Mouse (Mus musculus): ENCODE data around the gene S100a3.
A peak's percentile ranks its signal among the peaks of the same experiment; 100 is the strongest.

Gene S100a3

GRCm38 (mm10) chr3:90560008-90560628 is at the start of gene S100a3:
TSS of gene S100a3 (plus strand) at chr3:90560578.
- DNase-seq (ENCODE audit: low read depth, low spot score) = no peak

GRCm38 (mm10) chr3:90512276-90512675 is 48.1 kb upstream of the S100a3 start:
- DNase-seq (ENCODE audit: low read depth, low spot score) = no peak

GRCm38 (mm10) chr3:90512948-90513642 is 47.3 kb upstream of the S100a3 start:
- no peak for DNase-seq (ENCODE audit: low read depth, low spot score)

GRCm38 (mm10) chr3:90513796-90514590 is 46.4 kb upstream of the S100a3 start, which contains the start of the genes S100a1 and S100a13:
TSS of gene S100a1 (minus strand) at chr3:90514392.
TSS of gene S100a13 (plus strand) at chr3:90514435.
- peak; percentile 43 for DNase-seq (ENCODE audit: low read depth, low spot score)

DNA sequence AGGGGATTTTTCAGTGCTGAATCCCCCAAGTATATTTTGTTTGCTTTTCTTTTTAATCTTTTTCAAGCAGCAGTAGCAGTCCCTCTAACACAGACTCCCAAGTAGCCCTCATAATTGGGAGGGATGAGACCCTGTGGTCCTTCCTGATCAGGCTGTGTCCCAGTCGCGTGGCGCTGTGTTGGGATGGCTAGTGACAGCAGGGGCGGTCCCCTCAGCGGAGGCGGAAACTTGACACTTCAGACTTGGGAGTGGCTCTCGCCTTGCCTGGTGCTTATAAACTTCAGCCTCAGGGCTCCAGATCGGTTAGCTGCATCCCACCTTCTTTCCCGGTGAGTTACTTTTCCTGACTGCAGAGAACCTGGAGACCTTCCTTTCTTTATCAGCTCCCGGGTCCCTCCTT is 45.7 kb upstream of the S100a3 start:
- DNase-seq (ENCODE audit: low read depth, low spot score) = peak; percentile 75

DNA sequence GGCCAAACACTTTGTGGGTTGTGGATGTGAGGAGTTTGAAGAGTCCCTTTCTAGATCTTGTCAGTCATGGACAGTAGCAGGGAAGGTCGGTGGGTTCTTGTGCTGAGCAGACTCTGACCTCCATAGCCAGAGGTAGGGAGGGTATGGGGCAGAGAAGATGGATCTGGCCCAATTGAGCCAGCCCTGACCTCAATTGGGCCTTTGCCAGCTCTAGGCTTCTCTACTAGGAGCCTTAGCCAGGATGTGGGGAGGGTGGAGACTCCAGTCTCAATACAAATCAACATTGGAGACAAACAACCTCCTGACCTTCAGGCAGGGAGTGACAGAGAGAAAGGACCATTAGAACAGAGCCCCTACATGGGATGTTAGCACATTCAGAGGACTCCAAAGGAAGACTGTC is 45.1 kb upstream of the S100a3 start:
- peak; percentile 18 for DNase-seq (ENCODE audit: low read depth, low spot score)

DNA sequence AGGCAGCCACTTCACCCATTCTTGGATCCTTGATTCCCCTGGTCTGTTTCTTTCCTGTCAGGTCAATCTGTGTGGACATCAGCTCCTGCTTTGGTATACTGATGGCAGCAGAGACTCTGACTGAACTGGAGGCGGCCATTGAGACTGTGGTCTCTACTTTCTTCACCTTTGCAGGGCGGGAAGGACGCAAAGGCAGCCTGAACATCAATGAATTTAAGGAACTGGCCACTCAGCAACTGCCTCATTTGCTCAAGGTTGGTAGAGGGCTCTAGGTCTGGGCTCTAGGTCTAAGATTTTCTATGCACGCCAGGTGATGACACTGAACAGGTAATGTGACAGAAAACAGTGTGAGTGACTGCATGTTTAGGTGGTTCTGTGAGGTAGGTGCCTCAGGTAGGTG is 44.6 kb upstream of the S100a3 start:
- DNase-seq (ENCODE audit: low read depth, low spot score) = no peak

DNA sequence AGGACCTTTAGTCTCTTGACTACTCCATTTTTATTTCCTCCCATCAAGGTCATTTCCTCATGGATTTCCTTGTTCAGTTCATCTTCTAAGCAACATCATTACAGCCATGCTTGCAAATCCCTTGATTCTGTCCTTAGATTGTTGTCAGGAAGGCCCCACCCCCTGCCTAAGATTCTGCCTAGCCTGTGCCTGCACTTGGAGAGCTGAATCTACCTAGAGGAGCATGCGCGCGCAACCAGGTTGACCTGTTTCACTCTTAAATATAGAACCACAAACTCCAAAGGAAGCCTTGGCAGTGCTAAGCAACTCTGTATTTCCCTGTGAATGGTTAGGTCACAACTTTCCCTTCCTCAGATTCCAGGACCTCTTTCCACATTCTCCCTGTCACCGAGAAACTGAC is 42.7 kb upstream of the S100a3 start:
- DNase-seq (ENCODE audit: low read depth, low spot score) = no peak

DNA sequence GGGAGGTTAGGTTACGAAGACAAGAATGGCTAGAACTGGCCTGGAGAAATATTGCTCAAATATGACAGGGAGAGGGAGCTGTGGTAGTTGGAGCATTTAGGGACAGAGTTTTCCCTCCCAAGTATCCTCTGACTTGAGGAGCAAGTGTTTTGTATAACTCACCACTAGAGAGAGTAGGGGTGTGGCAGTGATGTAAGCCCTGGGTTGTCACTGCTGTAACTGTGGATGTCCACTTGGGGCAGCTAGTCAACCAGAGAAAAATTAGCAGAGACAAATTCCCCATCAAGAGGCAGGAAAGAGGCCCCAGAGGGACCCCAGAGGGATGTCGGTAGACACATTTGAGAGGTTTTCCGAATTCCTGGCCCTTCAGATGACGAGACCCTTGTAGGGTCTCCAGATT is 35.0 kb upstream of the S100a3 start:
- DNase-seq (ENCODE audit: low read depth, low spot score) = peak; percentile 71

- DNase-seq (ENCODE audit: low read depth, low spot score) = no peak
Measured at GRCm38 (mm10) chr3:90526076-90526475, 34.3 kb upstream of the S100a3 start.

- no peak for DNase-seq (ENCODE audit: low read depth, low spot score)
Measured at GRCm38 (mm10) chr3:90526580-90526979, 33.8 kb upstream of the S100a3 start, which contains the start of gene S100a14. TSS of gene S100a14 (plus strand) at chr3:90526856.

DNA sequence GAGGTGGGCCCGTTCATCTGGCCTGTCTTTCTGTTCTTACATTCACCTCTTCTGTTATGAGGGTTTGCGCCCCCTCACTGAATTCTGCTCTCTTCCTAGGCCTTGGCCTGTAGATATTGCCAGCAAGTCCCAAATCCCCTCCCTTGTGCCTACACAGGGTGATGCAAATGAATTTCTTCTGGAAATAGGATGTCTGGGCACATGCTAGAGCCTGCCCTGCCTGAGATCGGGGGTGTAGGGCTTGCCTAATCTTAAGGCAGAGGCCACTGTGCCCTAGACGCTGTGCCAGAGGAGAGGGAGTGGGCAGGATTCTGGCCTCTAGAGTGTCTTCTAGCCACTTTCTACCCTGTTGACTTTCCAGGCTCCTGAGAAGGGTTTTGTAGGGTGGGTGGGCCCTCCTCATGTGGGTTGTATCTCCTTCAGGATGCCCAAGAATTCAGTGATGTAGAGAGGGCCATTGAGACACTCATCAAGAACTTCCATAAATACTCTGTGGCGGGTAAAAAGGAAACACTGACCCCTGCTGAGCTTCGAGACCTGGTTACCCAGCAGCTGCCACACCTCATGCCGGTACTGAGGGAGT is 33.0 kb upstream of the S100a3 start:
- DNase-seq (ENCODE audit: low read depth, low spot score) = no peak

DNA sequence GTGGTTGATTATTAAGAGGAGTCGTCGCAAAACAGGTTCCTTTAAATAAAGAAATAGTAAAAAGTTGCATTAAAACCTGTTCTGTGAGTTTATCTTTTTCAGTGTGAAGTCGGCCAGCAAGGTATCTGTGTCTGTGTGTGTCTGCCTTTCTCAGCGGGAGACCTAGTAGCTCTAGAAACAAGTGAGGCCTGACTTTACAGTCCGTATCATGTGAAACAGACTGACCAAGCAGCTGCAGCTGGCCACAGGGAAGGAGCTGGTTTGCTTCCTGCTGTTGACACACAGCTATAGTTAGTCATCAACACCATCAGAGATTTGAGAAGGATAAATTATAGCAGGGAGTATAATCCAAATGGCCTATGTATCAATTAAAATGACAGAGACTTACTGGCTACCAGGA is 28.7 kb upstream of the S100a3 start:
- DNase-seq (ENCODE audit: low read depth, low spot score) = no peak

DNA sequence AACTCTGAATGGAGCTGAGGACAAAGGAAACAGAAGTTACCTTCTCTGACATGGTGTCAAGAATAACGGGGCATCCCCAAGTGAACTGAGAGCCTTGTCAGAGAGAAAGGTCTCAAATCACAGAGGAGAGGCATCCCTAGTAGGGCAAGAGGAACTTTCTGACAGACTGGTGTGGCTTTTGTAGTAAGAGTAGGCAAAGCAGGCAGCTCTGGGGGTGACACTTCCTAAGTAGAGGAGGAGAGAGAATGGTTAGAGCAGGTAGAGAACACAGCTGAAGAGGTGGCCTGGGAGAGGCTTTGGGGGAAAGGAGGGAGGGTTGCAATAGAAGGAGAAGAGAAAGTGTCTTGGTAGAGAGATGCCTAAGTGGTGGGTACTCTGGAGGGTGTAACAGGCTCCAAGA is 24.9 kb upstream of the S100a3 start:
- no peak for DNase-seq (ENCODE audit: low read depth, low spot score)

- DNase-seq (ENCODE audit: low read depth, low spot score) = no peak
Measured at GRCm38 (mm10) chr3:90537141-90537904, 23.1 kb upstream of the S100a3 start, which contains the start of gene S100a16. TSS of gene S100a16 (plus strand) at chr3:90537254.

GRCm38 (mm10) chr3:90537905-90538296 is 22.5 kb upstream of the S100a3 start:
- DNase-seq (ENCODE audit: low read depth, low spot score) = no peak

DNA sequence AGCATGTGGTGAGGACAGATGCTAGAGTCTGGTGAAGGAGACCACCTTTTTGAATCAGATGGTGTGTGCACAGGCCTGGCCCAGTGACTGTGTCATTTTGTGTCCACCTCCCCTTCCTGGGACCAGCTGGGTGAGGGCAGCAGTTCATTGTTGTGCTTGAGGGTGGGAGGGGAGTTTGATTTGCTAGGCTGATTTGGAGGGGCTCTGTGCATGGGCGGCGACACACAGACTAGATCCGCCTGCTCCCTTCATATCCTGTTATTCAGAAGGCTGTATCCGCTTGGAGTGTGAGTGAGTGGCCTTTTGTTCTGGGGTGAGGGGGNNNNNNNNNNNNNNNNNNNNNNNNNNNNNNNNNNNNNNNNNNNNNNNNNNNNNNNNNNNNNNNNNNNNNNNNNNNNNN is 19.5 kb upstream of the S100a3 start:
- no peak for DNase-seq (ENCODE audit: low read depth, low spot score)

- DNase-seq (ENCODE audit: low read depth, low spot score) = no peak
Measured at GRCm38 (mm10) chr3:90549676-90550420, 10.5 kb upstream of the S100a3 start.

DNA sequence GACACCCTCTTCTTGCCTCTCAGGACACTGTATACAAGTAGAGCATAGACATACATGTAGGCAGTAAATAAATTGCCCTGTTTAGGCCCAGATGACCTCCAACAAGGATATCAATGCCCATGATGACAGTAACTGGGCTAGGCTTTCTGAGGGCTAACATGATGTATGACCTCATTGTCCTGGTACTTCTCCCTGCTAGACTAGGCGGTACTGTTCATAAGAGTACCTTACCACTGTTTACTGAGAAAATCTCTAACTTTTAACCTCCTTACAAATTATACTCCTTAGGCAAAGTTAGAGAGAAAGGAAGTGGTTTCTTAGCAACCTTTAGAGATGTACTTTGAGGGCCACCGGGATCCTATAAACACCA is 10.0 kb upstream of the S100a3 start:
- no peak for DNase-seq (ENCODE audit: low read depth, low spot score)

DNA sequence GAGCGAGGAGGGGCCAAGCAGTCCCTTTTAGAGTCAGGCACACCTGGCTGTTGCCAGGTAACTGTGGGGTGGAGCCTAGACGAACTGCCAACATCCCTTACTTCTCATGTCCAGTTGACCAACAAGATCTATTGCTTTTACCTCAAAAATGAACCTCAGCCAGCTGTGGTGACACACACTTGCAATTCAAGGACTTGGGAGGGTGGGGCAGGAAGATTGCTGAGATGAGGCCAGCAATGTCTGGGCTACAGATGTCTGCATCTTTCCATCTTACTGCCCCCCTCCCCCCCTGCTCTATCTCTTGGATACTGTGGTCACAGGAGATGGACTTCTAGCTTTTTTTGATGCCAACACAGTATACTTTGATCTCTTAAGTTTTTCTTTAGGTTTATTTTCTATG is 8.1 kb upstream of the S100a3 start:
- DNase-seq (ENCODE audit: low read depth, low spot score) = no peak

- no peak for DNase-seq (ENCODE audit: low read depth, low spot score)
Measured at GRCm38 (mm10) chr3:90555954-90556353, 4.4 kb upstream of the S100a3 start.
